Mouse (Mus musculus): ENCODE measurements around the gene Llgl2.

Gene Llgl2

DNA sequence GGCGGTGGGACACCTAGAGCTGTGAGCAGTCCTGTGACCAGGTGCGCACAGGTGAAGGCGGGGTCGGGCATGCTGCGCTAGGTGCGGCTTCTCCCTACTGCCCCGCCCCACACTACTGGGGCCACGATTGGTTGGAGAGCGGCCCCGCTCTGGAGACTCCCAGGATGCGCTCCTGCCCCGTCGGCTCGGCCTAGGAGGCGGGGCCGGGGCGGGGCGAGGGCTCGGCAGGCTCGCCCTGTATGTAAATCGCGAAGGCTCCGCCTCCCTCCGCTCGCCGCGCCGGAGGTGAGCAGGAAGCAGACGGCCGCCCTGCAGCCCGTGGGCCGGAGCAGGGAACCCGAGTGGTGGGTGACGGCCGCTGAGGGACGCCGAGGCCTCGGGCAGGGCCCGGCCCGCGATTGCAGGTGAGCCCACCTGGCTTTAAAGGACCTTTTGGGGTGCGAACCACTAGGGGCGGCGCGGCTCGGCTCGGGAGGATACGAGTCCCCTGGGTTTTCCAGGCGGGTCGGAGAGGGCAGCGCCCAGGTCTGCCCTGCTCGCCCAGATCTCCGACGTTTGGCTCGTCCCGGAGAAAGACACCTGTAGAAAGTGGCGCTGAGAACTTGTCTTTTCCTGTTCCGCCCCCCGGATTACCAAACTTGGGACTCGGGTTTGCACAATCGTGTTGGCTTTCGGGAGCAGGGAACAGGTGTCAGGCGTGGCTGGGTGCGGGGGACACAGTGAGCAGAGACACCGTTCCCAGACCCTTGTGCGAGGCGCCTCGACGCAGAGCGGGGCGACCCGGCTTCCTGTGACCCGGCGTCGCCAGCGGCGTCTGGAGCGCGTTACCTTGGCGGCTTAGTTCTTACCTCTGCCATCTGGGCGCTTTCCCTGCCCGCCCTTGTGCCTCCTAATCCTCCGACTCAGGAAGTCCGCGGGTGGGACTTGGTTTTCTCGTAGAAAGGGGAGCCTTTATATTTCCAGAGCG is at the start of gene Llgl2:
Gene Llgl2, plus strand, starts transcription at position 276 of the 967 bp plus-strand sequence.
- peak; percentile 86 for DNase-seq (ENCODE audit: low spot score)

DNA sequence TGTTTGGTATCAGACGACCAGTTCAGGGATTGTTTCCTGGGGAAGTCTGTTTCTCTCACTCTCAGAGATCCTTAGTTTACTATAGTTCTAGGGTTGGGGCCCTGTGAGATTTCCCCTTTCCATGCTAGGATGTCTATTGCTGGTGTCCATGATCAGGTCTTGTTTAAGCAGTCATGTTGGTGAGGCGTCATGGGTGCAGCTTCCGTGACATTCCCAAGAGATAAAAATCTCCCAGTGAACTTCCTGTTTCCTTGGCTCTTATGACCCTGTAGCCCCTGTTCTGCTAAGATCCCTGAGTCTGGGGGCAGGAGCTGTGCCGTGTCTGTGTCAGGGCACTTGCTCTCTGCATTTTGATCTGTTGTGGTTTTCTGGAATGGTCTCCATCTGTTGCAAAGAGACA is 49.2 kb upstream of the Llgl2 start:
- DNase-seq (ENCODE audit: low spot score) = no peak

DNA sequence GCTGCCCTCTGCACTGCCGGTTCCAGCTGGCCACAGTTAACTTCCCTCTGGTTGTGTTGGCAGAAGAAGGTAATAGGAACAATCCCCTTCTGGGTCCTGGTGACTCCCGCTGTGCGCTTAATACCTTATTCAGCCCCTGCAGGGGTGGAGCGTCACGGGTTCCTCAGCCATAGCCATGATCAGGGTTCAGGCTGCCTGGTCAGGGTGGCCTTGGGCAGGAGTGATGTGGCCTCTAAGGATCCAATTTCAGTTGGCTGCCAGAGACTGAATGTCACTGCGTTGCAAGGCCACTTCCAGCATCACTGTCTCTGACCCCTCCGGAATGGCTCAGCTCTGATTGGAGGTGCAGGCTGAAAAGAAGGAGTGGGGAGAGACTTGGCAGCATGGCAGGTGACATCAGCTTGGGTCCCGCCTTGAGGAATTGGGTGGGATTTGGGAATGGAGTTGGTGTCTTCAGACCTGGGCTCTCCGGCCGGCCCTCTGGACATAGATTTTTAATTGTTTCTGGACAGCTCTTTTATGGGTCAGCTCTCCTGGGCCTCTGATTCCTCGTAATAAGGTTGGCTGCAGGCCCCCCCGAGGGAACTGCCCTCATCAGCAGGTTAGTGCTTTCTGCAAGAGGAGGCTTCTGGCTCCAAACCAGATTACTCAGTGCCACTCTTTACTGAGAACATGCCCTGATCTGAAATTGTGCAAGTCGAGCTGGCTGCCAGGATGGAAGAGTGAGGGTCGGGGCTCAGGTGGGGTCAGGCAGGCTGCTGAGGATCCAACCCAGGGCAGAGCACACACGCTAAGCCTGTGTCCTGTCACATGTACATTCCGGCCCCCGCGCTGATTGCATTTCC is 47.8 kb upstream of the Llgl2 start:
- peak; percentile 76 for DNase-seq (ENCODE audit: low spot score)

DNA sequence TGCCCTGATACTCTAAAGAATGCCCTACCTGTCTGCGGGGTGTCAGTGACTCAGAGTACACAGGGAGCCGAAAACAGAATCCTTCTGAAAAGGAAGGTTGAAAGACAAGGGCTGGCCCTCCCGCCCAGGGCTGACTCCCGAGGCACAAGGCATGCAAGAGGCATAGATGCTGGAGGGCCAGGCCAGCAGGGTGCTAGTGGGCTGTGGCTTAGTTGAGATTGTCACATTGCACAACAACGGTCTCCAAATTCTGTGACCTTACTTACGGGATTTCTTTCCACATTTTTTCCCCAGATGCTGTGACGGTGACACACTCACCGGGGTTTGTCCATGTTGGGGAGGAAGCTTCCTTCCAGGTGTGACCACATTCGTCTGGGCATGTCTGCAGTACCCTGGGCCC is 46.9 kb upstream of the Llgl2 start:
- no peak for DNase-seq (ENCODE audit: low spot score)

DNA sequence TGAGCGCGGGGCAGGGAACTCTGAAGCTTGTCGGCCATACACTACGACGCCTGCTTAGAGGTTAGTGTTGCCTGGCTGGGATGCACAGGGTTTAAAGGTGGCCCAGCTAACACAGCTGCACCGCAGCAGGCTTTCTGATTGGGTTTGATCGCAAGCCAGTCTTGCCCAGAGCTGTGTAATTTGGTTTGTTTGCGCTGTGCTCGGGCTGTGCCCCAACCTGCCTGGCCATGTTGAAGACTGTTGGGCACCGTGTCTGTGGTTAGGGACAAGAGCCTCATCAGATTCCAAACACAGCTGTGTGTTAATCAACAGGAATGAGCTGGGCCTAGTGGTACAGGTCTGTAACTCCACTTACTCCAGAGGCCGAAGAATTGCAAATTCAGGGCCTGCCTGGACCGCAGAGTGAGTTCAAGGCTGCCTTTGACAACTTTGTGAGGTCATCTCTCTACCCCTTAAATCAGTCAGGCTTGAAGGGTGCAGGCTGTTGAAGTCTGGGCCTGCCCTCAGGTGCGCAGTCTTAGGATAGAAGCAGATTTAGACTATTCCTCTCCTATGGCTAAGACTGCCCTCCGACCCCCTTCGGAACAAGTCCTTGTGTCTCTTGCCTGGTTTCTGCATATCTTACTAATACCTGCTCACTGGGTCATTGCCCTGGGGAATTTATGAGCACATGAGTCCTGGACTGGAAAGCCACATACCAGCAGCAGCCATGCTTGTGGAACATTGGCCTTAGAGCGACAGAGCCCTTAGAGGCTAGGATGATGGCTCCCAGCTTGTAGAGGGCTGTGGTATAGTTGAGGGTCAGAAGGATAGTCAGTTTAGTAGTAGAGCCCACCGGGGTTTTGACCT is 46.1 kb upstream of the Llgl2 start:
- DNase-seq (ENCODE audit: low spot score) = no peak

DNA sequence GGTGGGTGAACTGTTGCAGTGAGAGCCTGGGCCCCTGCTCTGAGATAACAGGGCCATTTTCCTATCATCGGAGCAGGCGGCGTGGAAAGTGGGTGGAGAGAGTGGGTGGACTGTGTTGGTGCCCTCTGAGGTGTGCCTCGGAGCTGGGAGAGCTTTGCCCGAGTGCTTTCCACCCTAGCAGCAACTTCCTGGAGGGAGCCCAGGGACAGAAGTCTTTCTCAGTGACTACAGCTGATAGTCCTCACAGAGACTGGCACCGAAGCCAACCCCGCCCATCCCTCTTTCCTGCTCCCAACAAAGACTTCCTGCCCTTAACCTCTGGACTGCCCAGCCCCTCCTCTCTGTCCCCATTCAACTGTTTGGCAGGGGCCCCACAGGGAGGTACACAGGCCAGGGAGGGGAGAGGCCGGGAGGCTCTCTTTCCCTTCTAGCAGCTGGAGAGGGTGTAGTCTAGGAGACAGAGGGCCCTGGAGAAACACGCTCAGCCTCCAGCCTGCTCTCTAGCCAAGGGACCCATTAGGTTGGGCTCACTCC is 44.7 kb upstream of the Llgl2 start:
- DNase-seq (ENCODE audit: low spot score) = peak; percentile 84

DNA sequence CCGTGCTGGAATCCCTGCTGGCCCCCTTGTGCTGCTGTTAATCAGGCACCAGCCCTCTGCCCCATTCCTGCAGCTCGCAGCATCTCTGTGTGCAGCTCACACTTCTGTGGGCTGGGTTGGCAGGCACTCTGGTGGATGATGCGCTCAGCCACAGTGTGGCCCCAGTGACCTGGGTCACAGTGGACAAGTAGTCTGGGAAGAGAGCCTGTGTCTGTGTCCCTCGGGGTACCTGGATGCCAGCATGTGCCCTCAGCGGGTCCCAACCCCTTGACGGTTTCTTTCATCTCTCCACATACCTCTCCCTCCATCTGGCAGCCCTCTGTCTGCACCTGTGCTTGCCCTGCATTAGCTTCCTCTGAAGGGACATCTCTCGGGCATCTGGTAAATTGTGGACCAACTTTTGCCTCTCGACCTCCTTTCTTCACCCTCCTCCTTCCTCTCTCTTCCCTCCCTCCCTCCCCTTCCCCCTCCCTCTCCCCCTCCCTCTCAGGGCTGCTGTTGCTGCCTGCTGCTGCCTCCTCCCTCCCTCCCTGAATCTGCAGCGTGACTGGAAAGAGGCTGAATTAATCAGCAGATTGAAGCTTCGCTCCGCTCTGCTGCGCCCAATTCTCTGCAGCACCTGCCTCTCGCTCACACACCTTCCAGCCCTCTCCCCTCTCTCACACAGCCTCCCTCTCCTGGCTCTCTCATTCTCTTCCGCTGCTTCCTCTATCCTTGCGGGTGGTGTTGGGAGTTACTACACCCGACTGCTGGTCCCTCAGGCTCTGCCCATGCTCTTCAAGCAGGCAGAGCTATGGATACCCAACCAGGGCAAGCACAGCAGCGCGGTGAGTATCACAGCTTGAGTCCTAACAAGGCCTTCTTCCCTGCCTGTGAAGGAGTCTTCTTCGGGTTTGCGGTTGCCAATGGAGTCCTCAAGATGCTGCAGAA is 43.4 kb upstream of the Llgl2 start:
- DNase-seq (ENCODE audit: low spot score) = no peak

DNA sequence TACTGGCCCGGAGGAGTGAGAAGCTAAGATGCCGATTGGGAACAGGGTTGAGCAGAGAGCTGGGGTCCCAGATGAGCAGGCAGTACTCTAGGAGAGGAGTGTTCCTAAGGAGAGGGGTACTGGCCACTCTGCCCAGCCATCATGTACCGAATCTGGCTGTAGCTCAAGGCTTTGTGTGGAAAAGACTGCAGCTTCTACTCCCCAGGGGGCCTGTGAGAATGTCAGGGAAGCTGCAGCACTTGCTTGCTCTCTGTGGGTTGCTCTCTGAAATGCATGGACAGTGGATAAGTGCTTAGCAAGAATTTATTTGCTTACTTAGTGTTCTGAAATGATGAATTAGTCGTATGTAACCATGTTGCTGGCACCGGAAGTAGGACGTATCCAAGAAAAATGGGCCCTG is 37.4 kb upstream of the Llgl2 start:
- no peak for DNase-seq (ENCODE audit: low spot score)

DNA sequence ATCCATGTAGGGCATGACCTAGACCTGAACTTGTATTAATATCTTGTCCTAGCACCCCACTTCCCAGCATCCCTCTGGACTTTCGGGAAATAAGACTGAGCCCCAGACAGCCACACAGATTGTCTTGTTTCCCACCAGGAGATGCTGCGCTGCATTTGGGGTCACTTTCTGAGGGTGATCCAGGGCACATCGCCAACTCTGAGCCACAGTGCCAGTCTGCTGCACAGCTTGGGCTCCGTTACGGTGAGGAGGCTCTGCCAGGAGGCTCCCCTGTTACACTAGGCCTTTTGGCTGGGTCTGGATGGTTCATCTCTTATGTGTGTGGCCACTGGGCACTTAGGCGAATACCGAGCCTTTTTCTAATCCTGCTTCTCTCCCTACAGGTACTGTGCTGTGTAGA is 34.1 kb upstream of the Llgl2 start:
- DNase-seq (ENCODE audit: low spot score) = no peak

DNA sequence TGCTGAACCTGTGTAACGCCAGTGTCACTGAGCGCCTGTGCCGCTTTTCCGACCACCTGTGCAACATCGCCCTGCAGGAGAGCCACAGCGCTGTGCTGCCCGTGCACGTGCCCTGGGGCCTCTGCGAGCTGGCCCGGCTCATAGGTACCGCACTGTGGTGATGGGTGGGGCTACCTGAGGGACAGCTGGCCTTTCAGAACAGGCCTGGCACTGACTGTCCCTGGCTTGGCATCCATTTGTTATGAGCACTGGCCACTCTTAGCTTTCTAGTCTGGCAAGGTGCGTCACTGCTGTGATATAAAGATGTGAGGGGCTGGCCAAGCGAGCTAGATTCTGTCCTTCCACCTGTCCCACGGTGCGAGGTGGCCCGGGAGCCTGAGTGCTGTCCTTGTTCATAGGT is 31.9 kb upstream of the Llgl2 start:
- DNase-seq (ENCODE audit: low spot score) = no peak

DNA sequence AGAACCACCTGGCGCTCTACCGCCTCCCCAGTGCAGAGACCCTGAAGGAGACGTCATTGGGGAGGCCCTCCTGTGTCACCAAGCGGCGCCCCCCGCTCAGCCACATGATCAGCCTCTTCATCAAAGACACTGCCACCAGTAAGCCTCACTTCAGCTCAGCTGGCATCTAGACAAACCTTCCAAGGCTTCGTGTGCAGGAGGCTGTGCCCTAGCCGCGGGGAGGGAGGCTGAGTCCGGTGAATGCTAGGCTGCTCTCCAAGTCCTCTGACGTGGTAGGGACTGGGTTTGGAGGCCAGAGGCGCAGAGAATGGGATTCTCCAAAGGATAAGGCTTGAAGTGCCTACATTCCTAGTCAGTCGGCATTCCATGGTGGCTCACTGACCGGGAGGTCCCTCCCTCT is 31.5 kb upstream of the Llgl2 start:
- DNase-seq (ENCODE audit: low spot score) = no peak

DNA sequence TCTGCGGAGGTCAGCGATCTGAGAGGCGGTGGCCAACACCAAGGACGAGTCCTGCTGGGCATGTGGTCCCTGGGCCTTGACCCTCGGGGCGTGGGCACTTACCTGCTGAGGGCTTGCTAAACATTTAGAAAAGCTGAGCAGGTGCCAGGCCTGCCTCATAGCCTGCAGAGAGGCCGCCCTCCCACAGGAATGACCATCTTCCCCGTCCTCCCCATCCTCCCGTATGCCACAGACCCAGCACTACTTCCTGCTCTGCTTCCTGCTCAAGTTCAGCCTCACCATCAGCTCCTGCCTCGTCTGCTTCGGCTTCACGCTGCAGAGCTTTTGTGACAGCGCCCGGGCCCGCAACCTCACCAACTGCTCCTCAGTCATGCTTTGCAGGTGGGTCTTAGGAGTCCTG is 27.0 kb upstream of the Llgl2 start:
- no peak for DNase-seq (ENCODE audit: low spot score)

DNA sequence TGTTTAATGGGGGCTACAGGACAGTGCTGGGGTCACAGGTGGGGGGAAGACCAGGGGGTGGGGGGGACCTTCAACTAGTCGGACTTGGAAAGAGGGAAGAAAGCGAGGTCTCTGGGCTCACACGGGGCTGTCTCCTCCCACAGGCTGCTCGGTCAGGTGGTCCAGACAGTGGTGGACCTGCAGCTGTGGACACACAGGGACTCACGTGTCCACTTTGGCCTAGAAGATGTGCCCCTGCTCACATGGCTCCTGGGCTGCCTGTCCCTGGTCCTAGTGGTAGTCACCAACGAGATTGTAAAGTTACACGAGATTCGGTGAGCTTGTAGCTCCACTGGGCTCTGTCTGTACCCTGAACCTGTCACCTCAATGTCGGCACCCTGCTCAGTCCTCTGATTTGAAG is 26.2 kb upstream of the Llgl2 start:
- DNase-seq (ENCODE audit: low spot score) = no peak

DNA sequence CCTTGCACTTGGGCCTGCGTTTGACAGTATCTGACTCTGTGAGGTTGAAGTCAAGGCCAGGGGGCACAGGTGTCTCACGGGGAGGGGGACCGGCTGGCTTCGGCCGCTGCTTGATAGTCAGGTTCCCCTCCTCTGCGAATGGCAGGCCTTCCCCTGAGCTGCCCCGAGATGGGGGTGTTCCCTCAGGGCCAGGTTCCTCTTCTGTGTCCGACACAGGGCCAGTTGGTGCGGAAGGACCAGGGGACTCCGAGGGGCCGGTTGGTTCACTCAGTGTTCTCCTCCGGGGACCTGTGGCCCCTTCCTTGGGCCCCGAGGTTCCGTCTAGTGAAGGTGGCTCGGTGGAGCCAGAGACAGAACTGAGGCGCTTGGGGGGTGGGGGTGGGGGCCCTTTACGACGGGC is 22.9 kb upstream of the Llgl2 start:
- no peak for DNase-seq (ENCODE audit: low spot score)

DNA sequence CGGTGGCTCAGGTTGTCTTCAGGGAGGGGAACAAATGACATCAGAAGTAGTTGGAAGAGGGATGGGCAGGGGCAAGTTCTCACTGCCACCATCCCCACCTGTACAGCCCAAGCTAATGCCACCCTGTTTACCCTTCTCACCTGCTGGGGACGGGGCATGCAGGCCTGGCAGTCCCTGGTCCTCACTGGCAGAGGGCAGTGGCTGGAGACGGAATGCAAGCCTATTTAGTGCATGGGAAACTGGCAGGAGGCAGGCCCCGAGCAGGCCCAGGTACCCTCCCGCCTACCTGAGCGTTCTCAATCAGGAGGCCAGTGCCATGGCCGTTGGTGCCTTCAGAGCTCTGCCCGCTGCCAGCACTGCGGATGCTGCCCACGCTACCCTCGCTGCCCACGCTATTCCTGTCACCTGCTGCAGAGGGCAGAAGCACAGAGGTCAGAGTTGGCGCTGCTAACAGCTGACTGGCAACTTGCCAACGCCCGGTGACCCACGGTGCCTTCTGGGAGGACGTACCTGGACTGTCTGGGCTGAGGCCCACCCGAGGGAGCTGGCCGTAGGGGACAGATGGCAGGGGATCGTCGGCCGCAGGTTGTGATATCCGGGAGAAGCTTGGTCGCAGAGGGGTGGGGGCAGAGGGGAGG is 20.7 kb upstream of the Llgl2 start:
- no peak for DNase-seq (ENCODE audit: low spot score)

DNA sequence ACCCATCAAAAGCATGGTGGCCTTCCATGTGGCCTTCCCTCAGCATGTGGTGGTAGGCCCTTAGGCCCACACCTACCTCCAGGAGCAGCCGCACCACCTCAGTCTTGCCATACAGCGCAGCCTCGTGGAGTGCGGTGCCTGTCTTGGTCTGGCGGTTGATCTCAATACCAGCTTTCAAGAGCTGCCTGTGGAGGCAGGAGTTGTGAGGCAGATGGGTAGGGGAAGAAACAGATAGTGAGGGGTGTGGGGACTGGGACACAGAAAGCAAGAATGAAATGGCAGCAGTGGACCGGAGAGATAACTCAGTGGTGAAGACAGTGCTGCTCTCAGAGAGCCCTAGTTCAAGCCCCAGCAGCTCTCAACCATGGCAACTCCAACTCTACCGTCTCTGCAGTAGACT is 18.8 kb upstream of the Llgl2 start:
- DNase-seq (ENCODE audit: low spot score) = no peak

DNA sequence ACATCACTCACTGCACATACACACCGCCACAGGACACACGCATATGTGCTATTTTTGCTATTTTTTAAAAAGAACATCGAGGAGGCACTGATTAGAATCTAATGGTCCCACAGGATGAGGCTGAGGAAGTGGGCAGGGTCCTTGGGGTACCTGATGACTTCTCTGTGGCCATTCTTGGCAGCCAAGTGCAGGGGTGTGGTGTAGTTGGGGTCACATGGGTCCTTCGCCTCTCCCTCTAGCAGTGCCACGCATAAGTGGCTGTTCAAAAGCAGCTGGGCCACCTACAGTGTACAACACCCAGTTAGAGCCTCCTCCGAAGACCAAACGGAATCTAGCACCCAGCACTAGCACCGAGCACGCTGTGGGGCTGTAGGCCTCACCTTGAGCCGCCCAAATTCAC is 17.7 kb upstream of the Llgl2 start:
- DNase-seq (ENCODE audit: low spot score) = no peak

DNA sequence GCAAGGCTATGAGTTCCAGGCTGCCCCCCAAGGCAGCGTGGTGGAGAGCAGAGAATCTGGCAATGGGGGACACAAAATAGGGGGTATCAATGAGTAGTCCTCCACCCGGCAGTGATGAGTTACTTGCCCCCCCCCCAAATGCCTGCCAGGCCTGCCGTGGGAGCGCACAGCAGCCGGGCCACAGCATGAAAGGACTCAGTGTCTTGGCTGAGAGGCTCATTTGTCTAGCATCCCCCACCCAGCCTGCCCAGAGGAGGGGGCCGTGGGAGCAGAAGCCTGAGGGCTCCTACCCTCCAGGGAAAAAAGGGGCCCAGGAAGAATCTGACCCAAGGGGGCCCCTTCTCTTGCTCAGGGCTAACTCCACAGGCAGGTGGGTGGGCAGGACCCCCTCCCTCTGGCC is 16.5 kb upstream of the Llgl2 start:
- no peak for DNase-seq (ENCODE audit: low spot score)

DNA sequence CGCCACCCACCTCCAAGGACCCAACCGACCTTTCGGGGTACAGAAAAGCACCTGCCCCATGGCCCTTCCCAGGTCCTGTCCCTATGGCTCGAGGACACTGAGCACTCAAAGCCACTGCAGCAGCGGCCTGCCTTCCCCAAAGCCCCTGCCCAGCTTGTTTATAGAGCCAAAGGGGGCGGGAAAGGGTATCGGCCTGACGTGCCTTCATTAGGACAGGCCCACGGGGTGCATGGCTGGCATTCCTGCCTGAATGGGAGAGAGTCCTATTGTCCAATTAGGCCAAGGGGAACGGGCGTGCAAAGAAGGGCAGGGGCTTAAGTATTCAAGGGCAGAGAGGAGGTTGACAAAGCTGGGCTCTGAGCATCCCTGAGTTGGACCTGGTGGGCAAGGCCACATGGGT is 15.9 kb upstream of the Llgl2 start:
- DNase-seq (ENCODE audit: low spot score) = no peak

DNA sequence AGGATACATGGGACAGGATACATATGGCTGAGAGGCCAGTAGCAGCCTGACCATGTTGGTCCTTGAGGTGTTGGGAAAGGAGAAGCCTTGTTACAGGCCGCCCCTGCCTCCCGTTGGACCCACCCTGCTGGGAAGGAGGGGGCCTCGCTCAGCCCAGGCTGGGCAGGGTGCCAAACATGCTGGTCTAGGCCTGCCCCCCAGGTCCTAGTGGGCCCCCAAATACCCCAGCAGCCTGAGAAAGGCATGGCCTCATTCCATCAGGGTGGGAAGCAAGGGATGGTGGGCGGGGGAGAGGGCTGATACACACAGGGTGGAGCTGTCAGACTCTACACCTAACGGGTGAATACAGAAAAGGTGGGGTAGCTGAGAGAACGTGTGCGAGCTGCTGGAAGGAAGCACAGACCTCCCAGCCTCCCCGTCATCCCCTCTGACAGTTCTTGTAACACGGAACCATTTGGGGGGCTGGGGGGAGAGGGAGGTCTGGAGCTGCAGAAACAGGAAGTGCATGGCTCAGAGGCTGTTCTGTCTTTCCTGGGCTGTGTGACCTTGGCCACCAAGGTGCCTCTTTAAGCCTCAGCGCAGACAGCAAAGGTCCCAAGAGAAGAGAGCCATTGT is 15.0 kb upstream of the Llgl2 start:
- no peak for DNase-seq (ENCODE audit: low spot score)
